Mouse (Mus musculus): Measurements from ENCODE around the gene Slc17a3.

DNA sequence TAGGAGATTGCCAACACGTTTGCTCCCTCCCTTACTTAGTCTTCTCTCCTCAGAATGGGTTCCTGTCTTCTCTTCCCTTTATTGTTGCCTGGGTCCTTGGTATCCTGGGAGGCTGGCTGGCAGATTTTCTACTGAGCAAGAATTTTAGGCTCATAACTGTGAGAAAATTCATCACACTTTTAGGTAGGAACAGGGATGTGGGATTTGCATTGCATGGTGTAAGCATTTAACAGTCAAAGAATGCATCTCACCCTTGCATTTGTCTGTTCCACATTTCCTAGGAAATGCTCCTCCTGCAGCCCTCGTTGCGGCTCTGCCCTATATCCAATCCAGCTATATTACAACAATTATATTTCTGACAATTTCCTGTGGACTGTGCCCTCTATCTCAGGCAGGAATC, 17.2 kb downstream of the Slc17a3 start:
- TF ChIP-seq POLR2A (IDR thresholded peaks at IDR 0.05; ENCODE audit: borderline replicate concordance, extremely low read depth, insufficient read depth, insufficient read length, poor library complexity, severe bottlenecking): no peak
- no peak for TF ChIP-seq CTCF (IDR thresholded peaks at IDR 0.05; ENCODE audit: borderline replicate concordance, extremely low read depth, insufficient read depth, insufficient read length)

All from brain, embryonic 14.5 days (tissue).